Mouse (Mus musculus) adrenal gland, postnatal 10 days (tissue): ENCODE data around the gene Rhob. TPM values are rescaled to one million over a fixed set of nuclear protein-coding genes. Genes with fewer than 3 reads are reported as not detected.

Source experiments
- DNase-seq: peaks from one replicate; pipeline ENCODE4 v3.0.0; 2021; ENCODE audit warnings: mixed read lengths
- total RNA-seq, 2 experiments: library from RNA; stranded (reverse); gene quantifications; 2 replicates each; pipeline ENCODE4 v1.2.3; 2021

The Rhob gene
- total RNA-seq, 2 experiments from 2014 or later = 177 to 223 TPM

DNA sequence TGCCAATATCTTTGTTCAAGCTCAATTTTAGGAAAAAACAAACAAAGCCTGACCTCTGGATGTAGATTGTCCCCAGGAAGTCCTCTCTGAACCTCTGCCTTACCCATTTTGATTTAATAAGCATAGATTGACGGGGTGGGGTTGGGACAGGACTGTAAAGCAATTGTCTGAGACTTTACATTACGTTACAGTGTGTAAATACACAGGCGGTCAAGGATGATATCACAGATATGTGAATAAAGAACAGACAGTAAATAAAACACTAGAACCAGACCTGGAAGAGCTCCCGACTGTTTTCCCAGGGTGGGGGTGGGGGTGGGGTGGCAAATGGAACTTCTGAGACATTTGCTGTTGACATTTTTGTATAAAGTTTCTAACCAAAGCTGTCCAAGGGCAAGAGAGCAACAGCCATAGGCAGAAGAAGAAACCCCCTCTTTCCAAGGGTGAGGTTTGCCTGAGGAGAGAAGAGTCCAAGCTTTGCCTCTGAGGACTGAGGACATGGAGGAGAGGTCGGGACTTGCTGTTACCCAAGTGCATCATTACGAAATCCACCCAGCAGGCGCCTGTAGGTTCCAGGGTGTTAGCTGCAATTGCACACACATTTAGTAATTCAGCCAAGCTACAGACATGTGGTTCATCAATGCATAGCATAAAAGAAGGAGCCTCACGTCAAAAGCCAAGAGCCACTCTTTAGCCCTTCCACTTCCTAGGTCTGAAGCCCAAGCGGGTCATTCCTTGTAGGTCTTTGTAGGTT lies 7.3 kb upstream of the Rhob start:
- DNase-seq = peak; percentile 50

DNA sequence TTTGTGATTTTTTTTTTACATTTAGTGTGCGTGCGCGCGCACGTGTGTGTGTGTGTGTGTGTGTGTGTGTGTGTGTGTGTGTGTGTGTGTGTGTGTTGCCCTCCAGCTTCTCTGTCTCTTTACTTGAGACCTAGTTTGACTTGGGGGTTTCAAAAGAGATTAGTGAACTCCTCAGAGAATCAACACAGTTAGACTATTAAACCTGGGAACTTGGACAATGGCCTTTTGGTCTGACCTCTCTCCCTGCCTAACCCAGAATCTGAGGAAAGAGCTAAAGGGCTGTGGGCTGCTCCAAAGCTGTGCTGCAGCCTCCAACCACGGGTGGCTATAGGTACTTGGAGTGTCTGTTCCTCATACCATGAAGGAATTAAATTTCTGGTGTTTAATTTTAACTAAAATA lies 4.3 kb upstream of the Rhob start:
- DNase-seq = no peak

DNA sequence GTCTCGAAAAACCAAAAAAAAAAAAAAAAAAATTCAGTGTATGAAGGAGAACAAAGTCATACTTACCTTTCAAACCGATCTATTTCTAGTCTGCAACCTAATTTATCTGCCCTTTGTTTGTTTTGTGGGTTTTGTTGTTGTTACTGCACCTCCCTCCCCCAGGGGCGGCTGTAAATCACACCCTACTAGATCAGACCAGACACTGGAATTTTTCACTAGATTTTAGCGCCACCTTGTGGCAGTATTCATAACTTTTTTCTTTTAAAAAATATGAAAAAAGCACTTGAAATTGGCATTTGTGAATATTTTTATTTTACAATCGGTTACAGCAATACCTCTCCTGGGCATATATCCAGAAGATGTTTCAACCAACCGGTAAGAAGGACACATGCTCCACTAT lies 2.7 kb upstream of the Rhob start:
- peak; percentile 69 for DNase-seq

DNA sequence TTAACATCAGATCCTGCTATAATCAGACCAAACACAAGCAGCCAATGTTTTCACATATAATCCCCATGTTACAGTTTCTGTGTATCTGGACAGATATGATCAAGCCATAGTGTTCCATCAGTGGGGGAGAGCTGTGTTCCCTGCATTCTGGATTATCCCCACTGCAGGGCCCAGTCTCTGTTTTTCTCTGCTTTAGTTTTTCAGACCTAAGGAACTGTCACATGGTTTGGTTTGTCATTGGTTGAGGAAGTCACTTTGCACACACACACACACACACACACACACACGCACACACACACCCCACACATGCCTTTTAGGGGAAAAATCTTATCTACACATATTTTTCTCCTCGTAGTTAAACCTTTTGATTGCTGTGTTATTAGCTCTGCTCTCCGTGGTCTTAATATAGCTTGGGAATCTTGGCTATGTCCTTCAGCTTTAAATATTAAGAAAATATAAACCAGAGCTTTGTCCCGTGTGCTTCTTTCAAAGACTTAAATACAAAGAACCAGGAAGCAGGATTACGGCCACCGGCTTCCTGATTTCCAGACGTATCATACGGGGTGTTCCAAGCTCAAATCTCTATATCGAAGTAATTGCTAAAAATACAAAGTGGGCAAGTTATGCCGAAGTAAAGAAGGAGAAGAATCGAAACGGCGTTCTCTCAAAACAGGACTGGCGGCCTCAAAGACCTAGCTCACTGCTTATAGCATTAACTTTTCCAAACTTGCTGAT lies 1.9 kb upstream of the Rhob start:
- DNase-seq = no peak

DNA sequence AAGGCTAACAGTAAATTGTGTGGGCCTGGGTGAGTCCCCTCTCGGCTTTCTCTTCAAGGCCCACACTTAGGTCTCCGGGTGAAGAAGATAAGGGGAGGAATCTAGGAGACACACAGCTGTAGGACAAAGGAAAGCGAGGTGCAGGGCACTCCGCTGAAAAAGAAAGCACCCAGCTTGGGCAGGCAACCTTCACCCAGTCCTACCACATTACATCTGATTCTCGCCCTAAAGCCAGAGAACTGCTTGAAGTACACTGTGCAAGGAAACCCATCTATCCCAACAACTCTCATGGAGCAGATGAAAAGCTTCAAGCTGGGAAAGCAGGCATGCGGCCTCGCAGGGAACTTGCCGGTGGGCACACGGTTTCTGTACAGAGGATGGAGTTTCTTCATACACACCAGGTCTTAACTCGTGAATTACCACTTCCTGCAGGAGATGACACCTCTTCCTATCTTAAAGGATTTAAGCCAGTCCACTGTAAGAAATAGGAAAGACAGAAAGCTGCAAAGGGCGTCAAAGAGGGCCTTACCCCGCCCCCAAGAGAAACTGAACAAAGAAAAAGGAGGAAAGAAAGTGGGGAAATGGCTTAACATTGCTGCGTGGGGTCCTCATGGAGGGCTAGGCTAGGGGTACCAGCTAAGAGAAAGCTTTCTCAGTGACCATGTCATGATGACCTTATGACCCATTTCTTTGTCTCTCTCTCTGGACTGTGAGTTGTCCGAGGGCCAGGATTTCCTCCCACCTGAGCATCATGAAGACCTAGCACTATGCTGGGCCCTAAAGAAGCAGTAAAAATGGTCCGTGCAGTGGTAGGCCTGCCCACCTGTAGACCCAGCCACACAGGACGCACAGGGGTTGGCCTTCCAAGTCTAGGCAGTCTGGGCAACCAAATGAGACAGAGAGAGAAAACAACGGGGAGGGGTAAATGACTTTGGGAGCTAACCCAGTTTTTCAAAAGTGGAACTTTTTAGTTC lies 1.1 kb upstream of the Rhob start:
- peak; percentile 40 for DNase-seq

DNA sequence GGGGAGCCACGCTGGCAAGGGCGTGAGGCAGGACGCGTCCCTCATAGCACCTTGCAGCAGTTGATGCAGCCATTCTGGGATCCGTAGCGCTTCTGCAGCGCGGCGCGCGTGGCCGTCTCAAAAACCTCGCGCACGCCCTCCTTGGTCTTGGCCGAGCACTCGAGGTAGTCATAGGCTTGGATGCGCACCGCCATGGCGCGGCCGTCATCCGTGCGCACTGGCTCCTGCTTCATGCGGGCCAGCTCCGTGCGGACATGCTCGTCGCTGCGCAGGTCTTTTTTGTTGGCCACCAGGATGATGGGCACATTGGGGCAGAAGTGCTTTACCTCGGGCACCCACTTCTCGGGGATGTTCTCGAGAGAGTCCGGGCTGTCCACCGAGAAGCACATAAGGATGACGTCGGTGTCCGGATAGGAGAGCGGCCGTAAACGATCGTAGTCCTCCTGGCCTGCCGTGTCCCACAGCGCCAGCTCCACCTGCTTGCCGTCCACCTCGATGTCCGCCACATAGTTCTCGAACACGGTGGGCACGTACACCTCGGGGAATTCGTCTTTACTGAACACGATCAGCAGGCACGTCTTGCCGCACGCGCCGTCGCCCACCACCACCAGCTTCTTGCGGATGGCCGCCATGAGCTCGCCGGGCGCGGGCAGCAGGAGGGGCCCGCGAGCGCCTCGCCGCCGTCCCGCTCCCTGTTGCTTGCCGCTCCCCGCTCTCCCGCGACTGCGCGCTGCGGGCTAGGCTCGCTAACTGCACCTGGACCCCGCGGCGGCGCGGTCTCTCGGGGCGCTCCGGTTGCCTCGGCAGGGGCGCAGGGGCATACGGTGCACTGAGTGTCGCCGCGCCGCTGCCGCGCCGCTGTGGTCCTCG lies 573 bp downstream of the Rhob start:
- DNase-seq = peak; percentile 68

DNA sequence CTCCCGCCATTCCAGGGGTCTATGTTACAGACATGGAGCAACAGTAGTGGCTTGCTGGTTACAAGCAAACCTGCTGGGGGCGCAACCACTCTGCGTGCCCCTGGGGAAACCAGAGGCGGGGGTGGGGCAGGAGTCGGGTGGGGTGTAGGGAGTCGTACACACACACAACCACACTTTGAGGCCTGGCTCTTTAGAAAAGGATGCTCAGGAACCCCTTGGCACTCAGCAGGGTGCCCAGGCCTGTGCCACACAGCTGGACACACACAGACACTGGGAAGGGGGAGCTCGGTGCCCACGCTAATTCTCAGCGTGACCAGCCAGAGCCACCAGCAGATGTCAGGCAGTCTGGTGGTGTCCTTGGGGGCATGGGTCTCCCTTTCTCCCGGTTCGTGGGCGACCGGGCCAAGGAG lies 1.2 kb downstream of the Rhob start:
- peak; percentile 71 for DNase-seq

DNA sequence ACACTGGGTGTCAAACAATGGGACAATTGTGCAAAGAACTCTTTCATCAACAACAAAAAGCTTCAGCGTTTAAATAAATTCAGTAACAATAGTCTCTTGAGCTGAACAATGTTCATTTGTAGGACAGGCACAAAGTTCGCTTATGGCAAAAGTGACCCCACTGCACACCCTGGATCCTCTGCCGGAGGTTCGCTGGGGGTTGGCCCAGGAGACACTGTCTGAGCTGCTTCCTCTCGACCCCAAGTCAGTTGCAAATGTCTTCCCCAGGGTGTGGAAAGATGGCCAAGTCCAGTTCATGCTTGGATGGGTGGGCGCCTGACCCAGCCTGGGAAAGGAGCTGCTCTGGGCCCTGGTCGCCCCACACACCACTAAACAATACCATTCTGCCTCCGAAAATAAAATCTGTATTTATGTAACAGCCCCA lies 1.6 kb downstream of the Rhob start:
- DNase-seq = peak; percentile 47

DNA sequence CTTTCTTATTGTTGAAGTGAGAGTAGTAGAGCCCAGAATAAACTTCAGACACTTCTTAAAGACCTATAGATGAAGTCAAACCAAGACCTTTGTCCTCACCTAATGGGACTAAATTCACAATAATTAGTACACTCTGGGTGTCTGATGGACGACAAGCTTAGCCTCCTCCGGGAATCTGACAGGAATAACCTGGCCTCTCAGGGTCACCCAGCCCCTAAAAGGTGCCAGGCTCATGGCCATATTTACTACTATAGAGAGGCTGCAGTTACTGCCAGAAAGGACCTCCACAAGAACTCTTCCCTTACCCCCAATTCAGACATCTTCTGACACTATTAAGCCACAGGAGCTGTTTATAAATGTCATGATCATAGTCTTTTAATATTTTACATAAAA lies 2.5 kb downstream of the Rhob start:
- no peak for DNase-seq

DNA sequence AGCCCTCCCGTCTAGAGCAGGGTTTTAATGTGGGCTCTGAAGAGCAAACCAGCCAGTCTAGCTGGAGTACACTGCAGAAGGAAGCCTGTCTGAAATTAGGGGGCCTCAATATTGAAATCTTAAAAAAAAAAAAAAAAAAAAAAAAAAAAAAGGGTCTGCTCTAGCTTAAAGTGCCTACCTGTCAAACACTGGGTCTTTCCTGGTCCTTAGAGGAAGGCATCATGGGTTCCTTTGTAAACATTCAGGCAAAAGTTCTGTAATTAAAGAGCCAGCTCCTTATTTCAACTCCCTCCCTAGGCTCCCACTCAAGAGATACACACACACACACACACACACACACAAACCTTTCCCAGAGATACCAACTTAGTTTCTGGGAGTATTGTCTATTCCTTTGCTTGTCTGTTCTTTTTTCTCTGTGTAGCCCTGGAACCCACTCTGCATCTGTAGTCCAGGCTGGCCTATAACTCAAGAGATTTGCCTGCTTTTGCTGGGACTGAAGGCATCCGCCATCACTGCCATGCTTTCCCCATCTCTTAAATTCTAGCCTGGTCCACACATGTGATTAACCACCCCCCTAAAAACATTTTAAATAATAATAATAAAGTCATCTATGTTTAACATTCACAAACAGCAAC lies 3.0 kb downstream of the Rhob start:
- no peak for DNase-seq

DNA sequence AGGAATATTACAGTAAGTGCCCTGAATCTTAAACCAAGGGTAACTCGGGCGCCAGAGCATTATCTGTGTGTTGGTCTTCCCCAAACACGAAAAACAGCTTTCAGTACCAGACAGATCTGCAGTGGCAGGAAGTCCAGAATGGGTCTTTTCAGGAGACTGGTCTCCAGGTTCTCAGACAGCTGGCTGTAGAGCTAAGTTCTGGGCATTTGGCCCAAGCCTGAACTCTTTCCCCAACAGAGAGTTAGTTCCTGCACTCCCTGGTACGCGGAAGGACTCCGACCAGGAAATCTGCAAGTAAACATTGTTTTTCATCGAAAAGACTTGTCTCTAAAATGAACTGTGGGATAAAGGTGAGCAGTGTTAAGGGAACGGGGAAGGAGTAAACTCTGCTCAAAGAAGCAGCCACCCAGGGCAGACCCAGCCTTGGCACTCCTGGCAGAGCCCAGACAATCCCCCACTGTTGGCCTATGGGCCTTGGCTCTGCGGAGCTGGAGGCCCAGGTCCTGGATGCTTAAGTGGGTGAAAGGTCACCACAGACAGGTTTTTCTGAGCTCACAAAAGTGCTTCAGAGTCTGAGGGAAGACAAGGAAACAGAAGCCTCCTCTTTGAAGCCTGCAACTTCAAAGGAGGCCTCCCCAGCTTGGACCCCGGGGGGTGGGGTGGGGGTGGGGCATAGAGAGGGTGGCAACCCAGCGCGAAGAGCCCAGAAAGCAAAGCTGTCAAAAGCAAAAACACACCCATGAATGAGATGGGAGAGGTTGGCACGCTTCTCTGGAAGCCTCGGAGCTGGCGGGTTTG lies 3.7 kb downstream of the Rhob start:
- peak; percentile 72 for DNase-seq

DNA sequence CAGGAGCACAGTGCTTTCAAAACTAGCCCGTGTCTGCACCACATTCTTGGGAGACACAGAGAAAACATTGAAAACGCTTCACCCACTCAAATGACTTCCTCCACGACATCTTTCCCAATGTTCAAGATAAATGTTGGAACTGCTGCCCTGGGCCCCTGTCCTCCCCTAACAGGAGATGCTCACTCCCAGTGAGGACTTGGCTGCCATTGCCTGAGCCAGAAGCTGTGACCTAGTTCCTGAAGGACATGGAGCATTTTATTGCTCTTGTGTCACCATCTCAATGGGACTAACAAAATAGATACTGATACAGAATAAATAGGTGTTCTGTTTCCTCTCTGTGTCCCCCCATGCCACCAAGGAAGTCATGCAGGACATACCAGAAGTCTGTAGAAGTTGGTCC lies 5.1 kb downstream of the Rhob start:
- DNase-seq = peak; percentile 29

DNA sequence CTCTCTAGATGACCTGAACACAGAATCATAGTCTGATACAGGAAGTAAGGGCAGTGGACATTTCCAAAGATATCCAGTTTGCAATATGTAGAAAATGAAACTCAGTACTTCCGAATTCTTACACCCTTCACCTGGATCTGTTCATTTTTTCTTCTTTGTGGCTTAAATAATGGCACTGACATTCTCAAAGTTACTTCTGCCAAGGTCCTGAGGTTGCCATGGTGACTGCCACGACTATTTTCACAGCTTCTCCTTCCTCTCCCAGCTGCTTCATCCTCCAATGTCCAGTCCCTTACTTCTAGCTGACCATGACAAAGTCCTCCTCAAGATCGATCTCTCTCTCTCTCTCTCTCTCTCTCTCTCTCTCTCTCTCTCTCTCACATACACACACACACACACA lies 6.4 kb downstream of the Rhob start:
- no peak for DNase-seq

DNA sequence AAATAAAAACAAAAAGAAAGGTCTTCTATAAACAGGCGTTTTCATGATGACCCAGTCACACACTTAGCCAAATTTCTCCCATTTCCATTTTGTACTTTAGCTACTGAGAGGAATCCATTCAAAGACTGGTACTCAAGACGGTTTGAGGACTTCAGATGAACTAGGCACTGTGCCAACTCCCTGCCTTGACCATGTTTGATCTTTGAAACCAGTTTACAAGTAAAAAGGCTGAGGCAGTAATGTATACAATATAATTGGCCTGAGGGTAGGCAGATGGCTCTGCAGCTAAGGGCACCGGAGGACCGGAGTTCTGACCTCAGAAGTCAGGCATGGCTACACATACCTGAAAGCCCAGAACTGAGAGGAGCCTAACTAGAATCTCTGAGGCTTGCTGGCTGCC lies 10.7 kb downstream of the Rhob start:
- DNase-seq = no peak

DNA sequence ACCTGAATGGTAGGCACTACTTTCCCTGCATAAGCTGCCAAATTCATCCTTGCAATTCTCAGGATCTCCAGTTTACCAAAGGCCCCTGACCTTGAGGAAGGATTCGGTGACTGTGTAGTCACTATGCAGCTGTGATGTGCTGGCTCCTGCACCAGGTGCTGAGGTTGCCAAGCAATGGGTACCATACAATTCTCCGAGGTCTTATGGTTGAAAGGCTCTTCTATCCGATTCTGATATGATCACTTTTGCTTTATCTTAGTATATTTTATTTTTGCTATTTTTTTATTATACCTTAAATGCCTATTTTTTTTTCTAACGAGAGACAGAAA lies 11.2 kb downstream of the Rhob start:
- no peak for DNase-seq

DNA sequence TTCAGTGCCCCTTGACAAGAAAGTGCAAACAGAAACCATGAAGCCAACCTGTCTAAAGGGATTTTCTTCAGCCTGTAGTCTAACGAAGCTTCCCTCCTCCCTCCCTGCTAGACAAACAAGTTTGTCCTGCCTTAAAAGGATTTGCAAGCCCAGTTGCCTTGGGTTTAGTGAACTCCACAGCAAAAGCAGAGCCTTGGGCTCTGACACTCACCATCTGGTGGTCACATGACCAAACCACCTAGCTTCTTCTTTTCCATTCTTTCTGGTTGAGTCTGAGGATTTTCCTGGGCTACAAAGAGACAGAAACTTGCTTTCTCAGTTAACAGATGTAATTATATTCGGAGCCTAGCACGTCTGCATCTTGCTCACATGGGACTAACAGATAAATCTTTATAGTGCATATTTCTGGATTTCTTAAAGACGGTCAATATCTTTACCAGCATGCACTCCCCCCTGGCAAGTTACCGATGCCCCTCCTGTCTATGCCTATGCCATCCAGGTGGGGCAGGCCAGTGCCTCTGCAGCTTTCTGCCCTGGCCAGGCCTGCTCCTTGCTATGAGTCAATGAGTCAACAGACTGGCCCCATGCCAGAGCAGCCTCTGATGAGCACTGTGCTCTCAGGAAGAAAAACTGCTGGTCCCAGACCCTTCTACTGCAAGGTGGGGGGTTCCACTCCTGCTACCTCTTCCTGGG lies 11.7 kb downstream of the Rhob start:
- peak; percentile 90 for DNase-seq

DNA sequence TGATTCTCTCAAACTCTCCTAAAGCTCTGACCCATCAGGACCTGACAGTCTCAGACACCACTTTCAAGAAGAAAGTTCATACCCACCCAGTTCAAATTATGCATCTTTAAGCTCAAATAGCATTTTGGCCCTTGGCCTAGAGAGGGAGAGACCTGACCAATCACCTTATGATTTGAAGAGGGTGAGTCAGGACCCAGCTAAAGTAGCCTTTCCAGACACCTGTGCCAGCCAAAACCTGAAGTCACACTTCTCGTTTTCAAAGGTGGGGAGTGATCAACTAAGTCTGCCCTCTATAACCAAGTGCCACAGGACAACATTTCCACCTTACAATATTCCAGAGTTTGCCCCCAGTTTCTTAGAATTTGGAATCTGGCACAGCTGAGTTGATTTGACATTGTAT lies 12.5 kb downstream of the Rhob start:
- no peak for DNase-seq

DNA sequence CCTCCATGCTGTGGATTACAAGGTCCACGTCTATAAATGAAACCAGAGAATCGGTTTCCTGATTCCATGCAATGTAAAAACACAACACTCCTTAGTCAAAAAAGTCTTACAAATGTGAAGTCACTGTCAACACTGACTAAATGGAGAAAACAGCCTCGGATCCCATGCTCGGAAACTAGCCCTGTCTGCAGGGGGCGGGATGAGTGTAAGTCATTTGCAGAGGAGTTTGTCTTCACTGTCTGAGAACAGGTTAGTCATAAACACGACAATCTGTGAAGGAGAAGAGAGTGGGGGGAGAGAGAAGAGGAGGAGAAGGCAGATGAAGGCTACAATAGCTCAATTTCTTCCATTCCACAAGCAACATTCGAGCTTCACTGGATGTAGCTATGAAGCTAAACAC lies 14.6 kb downstream of the Rhob start:
- no peak for DNase-seq

DNA sequence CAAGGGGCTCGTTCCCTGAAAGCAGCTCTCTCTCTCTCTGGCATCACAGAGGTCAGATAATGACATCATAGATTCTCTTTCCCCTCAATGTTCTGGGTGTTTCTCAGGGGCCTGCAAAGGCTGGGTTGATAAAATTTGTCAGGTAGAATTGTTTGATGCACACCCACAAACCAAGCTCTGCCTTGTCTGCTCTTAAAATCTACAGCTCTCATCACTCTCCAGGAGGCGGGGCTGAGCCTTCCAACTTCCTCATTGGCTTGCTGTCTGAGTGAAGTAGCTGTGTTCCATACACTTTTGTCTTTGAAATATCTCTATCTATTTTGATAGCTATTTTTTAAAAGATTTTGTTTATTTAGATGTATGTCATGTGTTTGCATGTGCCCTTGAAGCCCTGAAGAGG lies 17.6 kb downstream of the Rhob start:
- DNase-seq = no peak

DNA sequence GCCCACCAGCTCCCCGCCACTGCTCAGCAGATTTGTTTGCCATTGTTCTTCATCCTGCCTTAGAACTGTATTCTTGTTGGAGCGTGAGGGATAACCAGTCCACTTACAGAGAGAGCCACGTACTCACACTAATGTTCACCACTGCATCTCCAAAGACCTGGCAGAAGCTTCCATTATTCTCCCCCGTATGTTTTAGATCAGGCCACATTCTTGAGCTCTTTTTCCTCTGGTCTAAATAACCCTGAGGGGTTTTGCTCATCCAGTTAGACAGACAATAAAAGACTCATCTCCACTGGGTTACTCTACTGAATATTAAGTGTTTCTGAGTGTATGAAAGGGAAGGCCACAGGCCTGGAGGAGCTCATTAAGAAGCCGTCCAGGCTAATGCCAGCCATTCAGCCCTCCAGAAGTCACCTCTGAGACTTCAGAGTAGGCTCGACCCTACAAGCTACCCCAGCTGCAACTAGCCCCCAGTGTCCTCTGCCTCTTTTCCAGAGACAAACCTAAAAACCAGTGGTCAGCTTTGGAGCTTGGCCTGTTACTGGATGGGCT lies 24.9 kb downstream of the Rhob start:
- DNase-seq = no peak
